Mouse (Mus musculus) testis, postnatal 14 days (tissue): Measurements from ENCODE around the gene Gm42715.
"Not testable (repeated sequence)": the region's sequence is repeated elsewhere in the genome, so short reads cannot be mapped to it uniquely, and the experiment has no call there.

Experiments
- DNase-seq: peaks from one replicate; pipeline ENCODE4 v3.0.0; 2021; ENCODE audit warnings: low spot score

The Gm42715 gene

GRCm38 (mm10) chr7:127497382-127497781 is 22.0 kb upstream of the Gm42715 start:
- DNase-seq, result no peak

GRCm38 (mm10) chr7:127498407-127498806 is 21.0 kb upstream of the Gm42715 start:
- DNase-seq, result no peak

DNA sequence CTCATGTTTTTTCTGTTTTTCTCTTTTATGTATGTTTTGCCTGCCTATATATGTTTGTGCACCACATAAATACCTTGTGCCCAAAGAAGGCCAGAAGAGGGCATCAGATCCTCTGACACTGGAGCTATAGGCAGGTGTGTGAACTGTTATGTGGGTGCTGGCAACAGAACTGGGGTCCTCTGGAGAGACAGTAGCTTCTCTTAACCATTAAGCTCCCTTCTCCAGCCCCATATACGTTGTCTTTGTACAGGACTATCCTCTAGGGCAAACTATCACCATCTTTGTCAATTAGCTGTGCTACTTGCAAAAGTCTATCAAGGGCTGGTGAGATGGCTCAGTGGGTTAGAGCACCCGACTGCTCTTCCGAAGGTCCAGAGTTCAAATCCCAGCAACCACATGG is 11.1 kb upstream of the Gm42715 start:
- DNase-seq, result no peak

DNA sequence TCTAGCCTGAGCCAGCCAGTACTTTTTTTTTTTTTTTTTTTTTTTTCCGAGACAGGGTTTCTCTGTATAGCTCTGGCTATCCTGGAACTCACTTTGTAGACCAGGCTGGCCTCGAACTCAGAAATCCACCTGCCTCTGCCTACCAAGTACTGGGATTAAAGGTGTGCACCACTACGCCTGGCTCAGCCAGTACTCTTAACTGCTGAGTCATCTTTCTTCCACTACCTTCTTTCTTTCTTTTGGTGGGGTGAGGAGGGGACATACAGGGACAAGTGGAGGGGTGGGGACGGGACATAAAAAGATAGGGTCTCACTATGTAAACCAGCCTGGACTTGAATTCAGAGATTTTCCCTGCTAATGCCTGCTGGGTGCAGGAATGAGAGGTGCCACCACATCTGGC is 9.6 kb upstream of the Gm42715 start:
- not testable (repeated sequence) for DNase-seq

- DNase-seq, result no peak
Observed at GRCm38 (mm10) chr7:127511241-127511640, 8.1 kb upstream of the Gm42715 start.

DNA sequence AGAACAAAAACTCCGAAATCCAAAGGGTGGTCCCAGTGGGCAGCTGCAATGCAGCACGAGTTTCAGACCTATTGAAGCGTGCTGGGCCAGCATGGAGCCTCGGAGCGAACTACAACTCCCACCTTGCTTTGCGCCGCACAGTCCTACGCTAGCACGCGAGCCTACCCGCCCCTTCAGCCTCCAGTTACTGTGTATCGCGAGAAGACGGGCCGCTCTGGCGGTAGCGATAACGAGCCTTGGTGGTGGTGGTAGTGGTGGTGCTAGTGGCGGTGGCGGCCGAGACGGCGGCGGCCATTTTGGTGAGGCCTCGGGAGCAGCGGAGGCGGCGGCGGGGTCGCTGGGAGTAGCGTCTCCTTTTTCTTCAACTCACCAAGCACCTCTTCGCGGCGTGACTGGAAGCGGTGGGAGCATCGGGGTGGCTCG is 7.6 kb upstream of the Gm42715 start, which contains the start of gene Srcap:
TSS of gene Srcap (plus strand) at position 176 of the 423 bp plus-strand sequence.
- peak; percentile 98 for DNase-seq

DNA sequence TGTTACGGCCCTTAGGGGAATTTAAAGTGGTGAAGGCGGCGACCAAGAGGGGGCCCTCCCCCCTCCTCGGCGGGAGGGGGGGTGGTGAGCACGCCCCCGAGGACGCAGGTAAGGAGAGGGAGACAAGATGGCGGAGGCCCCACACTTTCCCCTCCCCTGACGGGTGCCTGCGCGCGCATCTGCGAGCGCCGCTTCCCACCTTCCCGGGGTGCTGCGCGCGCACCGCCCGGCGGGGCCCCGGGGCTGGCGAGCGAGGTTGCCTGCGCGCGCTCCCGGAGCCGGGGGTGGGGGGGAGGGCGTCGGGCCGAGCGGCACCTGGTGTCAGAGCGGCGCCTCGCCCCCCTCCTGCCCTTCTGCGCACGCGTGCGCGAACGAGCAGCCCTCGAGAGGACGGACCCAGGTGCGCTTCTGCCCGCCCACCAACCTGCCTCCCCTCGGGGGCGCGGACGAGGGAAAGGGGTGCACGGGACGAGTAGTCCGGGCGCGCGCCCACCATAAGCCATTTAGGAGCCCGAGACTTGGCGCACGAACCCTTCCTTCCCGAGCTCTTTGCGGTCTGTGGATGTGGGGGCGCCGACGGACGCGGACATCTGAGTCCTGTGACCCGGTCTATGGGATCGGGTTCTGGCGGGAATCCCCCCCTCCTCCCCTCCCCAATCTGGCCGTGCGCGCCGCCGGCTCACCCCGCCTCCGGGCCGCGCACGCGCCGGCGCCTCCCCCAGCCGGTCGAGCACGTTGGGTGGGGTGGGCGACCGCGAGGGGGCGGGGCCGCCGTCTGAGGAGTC is 7.0 kb upstream of the Gm42715 start:
- DNase-seq, result peak; percentile 95

DNA sequence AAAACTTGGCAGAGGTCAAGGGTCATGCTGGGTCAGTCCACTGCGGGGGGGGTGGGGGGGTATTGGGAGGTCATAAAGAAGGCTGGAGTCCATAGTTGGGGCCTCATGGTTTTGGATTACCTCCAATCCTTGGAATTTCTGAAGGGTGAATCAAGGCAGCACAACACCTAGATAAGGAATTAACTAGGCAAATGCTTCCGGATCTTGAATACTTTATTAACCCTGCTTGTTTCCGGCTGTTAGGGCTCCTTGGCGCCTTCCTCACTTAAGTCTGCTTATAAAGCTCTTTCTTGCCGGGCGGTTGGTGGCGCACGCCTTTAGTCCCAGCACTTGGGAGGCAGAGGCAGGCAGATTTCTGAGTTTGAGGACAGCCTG is 6.4 kb upstream of the Gm42715 start:
- DNase-seq, result peak; percentile 53

GRCm38 (mm10) chr7:127513781-127514180 is 5.6 kb upstream of the Gm42715 start:
- no peak for DNase-seq

- DNase-seq, result no peak
Observed at GRCm38 (mm10) chr7:127515846-127516245, 3.5 kb upstream of the Gm42715 start.

- DNase-seq, result no peak
Observed at GRCm38 (mm10) chr7:127516344-127516743, 3.0 kb upstream of the Gm42715 start.

GRCm38 (mm10) chr7:127541671-127542070 is 22.3 kb downstream of the Gm42715 start:
- no peak for DNase-seq

DNA sequence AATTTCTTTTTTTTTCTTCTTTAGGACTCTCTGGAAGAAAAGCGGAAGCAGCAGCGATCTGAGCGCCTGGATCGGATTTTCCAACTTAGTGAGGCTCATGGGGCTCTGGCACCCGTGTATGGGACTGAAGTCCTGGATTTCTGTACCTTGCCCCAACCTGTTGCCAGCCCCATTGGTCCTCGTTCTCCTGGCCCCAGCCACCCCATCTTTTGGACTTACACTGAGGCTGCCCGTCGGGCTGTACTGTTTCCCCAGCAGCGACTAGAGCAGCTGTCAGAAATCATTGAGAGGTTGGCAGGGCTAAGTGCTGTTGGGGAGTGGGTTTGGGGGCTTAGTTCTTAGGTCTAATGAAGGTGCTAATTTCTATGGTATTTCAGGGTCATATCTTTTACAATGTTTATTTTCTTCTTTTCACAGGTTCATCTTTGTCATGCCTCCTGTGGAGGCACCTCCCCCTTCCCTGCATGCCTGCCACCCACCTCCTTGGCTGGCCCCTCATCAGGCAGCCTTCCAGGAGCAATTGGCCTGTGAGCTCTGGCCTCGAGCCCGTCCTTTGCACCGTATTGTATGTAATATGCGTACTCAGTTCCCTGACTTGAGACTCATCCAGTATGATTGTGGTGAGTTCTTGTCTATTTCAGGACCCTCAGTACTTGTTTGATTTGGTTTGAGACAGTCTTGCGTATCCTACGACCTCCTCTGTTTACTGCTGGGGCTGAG is 29.9 kb downstream of the Gm42715 start:
- DNase-seq, result no peak

DNA sequence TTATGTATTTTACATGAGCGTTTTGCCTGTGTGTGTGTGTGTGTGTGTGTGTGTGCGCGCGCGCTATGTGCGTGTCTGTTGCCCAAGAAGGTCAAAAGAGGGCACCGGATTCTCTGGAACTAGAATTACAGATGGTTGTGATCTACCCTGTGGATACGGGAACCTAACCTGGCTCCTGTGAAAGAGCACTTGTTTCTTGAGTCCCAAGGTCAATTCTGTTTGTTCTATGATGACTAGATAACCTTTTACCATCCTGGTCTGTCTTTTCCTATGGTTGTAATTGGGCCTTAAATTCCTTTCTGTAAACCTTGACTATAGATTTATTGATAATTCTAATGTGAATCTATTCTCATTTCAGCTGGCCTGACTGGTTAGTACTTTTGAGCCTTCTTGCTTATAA is 32.2 kb downstream of the Gm42715 start:
- no peak for DNase-seq

DNA sequence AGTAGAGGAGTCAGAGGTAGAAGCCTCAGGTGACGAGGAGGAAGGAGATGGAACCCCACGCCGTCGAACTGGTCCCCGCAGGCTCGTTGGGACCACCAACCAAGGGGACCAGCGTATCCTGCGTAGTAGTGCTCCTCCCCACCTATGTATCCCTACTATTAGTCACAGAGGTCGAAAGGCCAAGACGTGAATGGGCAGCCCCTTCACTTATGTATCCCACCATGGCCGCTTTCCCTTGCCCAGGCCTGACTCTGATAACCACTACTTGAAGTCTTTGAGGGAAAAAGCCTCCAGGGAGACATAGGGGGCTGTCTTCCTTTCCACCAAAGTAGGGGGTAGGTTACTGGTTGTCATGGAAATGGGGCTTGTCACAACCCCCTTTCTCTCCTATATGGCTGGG is 41.2 kb downstream of the Gm42715 start:
- no peak for DNase-seq

- no peak for DNase-seq
Observed at GRCm38 (mm10) chr7:127561340-127561858, 42.0 kb downstream of the Gm42715 start, which contains the start of gene Tmem265. Tmem265 (plus strand) TSS chr7:127561390.

DNA sequence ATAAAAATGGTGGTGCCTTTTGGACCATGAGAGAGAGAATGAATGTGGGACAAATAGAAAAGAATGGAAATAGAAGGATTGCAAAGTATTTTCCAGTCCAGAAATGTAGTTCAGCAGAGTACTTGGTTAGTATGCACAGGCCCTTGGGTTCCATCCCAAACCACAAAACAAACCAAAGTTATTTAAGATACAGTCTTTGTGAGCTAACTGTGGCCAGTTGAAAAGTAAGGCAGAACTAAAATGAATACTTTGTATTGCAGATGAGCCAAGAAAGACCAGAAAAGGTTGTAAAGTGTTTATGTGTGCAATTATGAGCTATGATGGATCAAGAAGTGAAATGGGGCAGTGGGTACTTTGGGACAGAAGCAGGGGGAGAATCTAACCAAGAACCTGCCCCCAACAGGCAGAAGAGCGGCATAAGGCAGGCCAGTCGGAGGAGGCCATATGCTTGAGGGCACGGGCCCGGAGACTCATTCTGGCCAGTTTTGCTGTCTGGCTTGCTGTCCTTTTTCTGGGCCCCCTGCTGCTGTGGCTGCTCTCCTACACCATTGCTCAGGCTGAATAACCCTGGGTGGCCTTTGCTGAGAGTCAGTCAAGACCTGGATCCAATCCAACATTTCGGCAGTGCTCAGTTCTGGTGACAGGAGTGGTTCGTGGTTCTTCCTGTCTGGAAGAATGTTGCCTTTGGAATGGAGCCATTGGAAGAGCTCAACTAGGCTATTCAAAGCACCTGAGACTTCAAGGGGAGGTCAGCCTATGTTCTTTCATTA is 45.2 kb downstream of the Gm42715 start:
- no peak for DNase-seq

GRCm38 (mm10) chr7:127572895-127573471 is 53.6 kb downstream of the Gm42715 start, which contains the start of gene Phkg2:
Phkg2 (plus strand) TSS chr7:127573340.
- peak; percentile 95 for DNase-seq

DNA sequence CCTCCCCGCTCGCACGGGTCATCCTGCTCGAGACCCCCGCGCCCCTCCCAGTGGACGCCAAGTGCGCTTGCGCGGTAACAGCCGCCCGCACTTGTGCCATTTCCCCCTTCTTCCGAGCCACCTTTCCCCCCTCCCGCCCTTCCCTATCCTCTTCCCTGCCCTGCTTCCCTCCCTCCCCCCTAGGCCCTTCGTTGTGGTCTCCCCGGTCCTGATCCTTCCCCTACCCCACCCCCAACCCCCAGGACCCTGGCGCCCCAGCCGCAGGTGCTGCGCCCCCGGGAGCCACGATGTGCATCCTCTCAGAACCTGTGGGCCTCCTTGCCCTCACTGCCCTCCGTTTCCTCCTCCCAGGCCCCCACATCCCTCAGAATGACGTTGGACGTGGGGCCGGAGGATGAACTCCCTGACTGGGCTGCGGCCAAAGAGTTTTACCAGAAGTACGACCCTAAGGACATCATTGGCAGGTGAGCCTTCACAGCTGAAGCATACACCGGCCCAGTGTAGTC is 54.2 kb downstream of the Gm42715 start:
- DNase-seq, result peak; percentile 43

- no peak for DNase-seq
Observed at GRCm38 (mm10) chr7:127574115-127574514, 54.7 kb downstream of the Gm42715 start.

GRCm38 (mm10) chr7:127583260-127583659 is 63.9 kb downstream of the Gm42715 start:
- no peak for DNase-seq

DNA sequence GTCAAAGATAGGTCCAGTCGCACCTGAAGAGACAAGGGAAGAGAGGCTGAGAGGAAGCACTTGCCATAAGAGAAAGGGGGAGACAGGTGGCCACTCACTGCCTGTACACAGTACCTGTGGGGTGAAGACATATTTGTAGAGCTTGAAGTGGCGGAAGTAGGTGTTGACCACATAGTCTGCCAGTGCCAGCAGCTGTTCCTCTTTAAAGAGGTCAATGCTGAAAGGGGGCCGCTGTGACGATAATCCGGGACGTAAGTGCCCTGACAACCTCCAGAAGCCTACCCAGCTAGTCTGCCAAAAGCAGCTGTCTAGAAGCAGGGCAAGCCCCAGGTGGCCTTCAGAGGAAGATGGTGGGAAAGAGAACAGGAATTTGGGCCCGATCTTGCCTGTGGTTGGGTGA is 65.6 kb downstream of the Gm42715 start:
- DNase-seq, result no peak
